Mouse (Mus musculus): ENCODE measurements around the gene Casd1. TPM values are rescaled to one million over a fixed set of nuclear protein-coding genes. Genes with fewer than 3 reads are reported as not detected.
A peak's percentile ranks its signal among the peaks of the same experiment; 100 is the strongest.

The Casd1 gene
- polyA plus RNA-seq, 1 experiment from 2014 or later: 45.3 TPM

DNA sequence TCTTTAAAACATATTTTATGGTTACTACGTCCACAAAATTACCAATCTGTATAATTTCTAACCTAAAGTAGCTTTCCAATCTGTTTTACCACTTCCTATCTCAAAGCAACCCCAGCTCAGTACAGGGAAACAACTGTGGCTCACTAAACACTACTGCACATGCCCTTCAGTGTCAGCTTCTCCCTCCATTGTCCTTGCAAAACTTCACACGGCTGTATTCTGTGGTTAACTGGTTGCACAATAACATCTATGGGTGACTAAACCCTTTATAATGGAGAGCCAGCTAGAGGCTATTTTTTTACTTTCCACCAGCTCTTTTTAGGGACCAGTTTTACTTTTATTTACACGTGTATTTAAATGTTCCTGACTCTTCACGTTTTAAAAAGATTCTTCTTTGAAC lies 12.7 kb upstream of the Casd1 start:
- 0 out of 2 replicates have a peak, but pooled peaks cover 2% of the 10 kb centered on the region for H3K27me3 ChIP-seq
- H3K9ac ChIP-seq: no peak overlapping the region
- no peak overlapping the region for H3K4me2 ChIP-seq (replicated peaks)
- no peak overlapping the region for H3K4me3 ChIP-seq
- whole genome bisulfite sequencing: 70% methylated on average over 4 of the region's 4 CpGs
- H3K9me3 ChIP-seq (replicated peaks): no peaks in the 10 kb centered on the region
- no peaks in the 10 kb centered on the region for H3K4me1 ChIP-seq
- no peak for ATAC-seq (ENCODE audit: low FRiP score)
- no peaks in the 10 kb centered on the region for H3K36me3 ChIP-seq
- H3K27ac ChIP-seq: no peak overlapping the region

DNA sequence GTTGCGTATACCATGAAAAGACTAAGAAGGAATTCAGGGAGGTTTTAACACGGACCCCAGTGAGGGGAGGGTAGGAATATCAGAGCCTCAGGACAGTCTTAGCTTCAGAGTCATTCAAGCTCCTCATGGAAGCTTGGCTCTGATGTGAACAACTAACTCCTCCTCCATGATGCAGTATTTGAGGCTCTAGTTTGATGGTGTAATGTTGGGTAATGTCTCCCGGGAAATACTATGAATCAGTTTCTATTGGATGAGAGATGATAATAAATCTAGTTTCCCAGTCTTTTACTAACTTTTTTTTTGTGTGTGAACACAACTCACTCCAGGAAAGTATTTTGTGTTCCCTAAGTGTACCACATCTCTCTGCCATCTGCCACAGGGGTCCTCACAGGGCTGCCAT lies 11.9 kb upstream of the Casd1 start:
- H3K27me3 ChIP-seq: 0 out of 2 replicates have a peak, but pooled peaks cover 2% of the 10 kb centered on the region
- no peaks in the 10 kb centered on the region for H3K9me3 ChIP-seq (replicated peaks)
- ATAC-seq (ENCODE audit: low FRiP score): no peak
- no peak overlapping the region for H3K27ac ChIP-seq
- H3K4me3 ChIP-seq: no peak overlapping the region
- no peak overlapping the region for H3K9ac ChIP-seq
- H3K4me1 ChIP-seq: no peaks in the 10 kb centered on the region
- no peak overlapping the region for H3K4me2 ChIP-seq (replicated peaks)
- 91% methylated on average over 3 of the region's 3 CpGs for WGBS
- no peaks in the 10 kb centered on the region for H3K36me3 ChIP-seq

DNA sequence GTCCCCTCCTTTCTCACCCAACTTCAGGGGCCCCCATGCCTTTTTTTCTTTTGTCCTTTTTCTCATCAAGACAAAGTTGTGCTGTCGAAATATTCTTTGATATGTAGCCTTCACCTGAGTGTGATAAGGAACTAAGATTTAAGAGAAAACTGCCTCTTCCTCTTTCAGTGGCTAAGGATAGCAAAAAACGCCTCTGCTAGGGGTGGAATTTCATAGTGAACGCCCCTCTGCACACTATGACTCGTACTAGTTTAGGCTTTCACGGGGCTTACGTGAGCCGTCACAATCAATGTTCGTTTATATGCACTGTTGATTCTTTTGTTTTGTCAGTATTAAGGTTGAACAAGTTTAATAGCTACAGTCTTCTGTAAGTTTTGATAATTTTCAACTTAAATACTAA lies 10.6 kb upstream of the Casd1 start:
- no peak overlapping the region for H3K4me3 ChIP-seq
- H3K27ac ChIP-seq: no peak overlapping the region
- H3K36me3 ChIP-seq: no peaks in the 10 kb centered on the region
- H3K4me1 ChIP-seq: no peaks in the 10 kb centered on the region
- no peak overlapping the region for H3K9ac ChIP-seq
- H3K4me2 ChIP-seq (replicated peaks): no peak overlapping the region
- 0 out of 2 replicates have a peak, but pooled peaks cover 2% of the 10 kb centered on the region for H3K27me3 ChIP-seq
- ATAC-seq (ENCODE audit: low FRiP score): no peak
- H3K9me3 ChIP-seq (replicated peaks): no peaks in the 10 kb centered on the region
- 77% methylated on average over 8 of the region's 8 CpGs for WGBS

DNA sequence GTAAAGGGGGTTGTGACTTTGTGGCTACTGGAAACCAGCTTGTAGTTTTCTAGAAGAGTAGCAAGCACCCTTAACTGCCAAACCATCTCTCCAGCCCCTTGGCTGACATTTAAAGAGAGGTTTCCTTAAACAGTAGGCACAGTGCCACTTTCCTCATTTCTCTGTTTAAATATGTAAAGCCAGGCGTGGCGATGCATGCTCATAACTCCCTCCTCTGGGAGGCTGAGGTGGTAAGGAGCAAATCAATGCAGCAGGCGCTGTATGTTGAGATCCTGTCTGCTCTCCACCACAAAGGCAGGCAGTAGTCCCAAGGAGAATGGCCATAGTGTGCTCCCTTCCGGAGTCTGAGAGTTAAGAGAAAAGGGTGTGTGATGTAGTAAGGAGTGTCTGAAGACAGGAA lies 2.9 kb upstream of the Casd1 start:
- Histone ChIP-seq H3K9ac (no peak overlapping the region), H3K4me3 (no peak overlapping the region), H3K4me2 (replicated peaks) (no peak overlapping the region), H3K4me1 (peaks cover 16% of the 10 kb centered on the region), H3K9me3 (replicated peaks) (no peaks in the 10 kb centered on the region), H3K36me3 (no peaks in the 10 kb centered on the region), H3K27me3 (no peaks in the 10 kb centered on the region), H3K27ac (no peak overlapping the region)
- 63% methylated on average over 4 of the region's 4 CpGs for WGBS
- no peak for ATAC-seq (ENCODE audit: low FRiP score)

DNA sequence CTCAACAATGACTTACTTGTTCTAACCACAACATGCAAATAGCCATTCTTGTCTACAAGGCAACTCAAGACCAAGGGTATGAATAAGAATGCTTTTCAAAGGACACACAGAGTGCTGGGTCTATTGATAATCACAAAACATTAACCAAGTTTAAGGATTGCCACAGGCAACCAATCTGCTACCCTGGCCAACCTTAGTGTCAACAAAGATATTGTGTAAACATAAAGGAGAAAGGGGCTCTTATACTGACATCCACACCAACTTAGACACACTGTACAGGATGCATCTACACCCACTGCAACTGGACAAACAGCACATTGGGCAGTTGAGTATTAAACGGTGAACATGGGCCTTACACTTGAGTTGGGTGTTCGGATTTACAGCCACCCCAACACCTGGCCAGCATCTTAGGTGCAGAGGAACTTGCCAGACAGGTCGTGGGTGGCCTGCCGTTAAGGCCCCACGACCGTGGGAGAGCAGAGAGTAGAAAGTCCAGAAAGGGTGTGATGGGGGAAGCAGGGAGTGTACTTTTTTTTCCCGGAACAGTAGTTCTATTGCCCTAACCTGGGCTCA lies 468 bp upstream of the Casd1 start:
- H3K36me3 ChIP-seq: no peaks in the 10 kb centered on the region
- peaks cover 20% of the 10 kb centered on the region for H3K4me1 ChIP-seq
- peak overlapping the region; percentile 96 for H3K27ac ChIP-seq
- no peaks in the 10 kb centered on the region for H3K9me3 ChIP-seq (replicated peaks)
- H3K4me2 ChIP-seq (replicated peaks): peak overlapping the region; percentile 76
- H3K9ac ChIP-seq: peak overlapping the region; percentile 96
- peak overlapping the region; percentile 83 for H3K4me3 ChIP-seq
- 36% methylated on average over 7 of the region's 7 CpGs for WGBS
- ATAC-seq (ENCODE audit: low FRiP score): peak; percentile 39
- no peaks in the 10 kb centered on the region for H3K27me3 ChIP-seq

DNA sequence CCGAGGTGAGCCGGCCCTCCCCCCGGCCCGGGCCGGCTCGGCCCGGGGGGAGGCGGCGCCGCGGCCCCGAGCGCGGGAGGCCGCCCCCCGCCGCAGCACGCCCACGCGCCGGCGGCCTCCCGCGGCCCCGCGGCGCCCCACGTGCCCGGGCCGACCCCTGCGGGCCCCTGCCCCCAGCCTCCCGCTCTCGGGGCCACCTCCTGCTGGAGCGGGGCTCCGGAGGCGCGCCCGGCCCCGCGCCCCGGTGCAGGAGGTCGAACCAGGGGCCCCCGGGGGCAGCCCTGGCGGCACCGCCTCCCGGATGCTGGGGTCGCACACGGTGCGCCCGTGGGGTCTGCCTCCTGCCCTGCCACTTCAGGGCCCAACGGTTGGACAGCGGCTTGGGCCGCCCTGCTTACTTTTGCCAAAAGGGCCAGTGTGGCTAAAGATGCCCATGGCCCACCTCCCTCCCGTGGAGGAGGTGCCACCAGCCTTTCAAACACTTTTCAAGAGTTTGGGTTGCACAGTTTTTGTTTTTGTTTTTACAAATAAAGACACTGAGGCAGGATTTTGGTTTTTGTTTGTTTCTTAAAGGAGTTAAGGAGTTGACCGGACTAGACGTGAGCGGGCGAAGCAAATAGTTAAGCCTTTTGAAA lies 775 bp downstream of the Casd1 start:
- 5% methylated on average over 40 of the region's 58 CpGs for WGBS
- Histone ChIP-seq H3K27me3 (no peaks in the 10 kb centered on the region), H3K9me3 (replicated peaks) (no peaks in the 10 kb centered on the region), H3K4me2 (replicated peaks) (peak overlapping the region; percentile 76), H3K36me3 (no peaks in the 10 kb centered on the region), H3K4me1 (peaks cover 20% of the 10 kb centered on the region), H3K4me3 (peak overlapping the region; percentile 83), H3K27ac (peak overlapping the region; percentile 96), H3K9ac (peak overlapping the region; percentile 96)
- peak; percentile 67 for ATAC-seq (ENCODE audit: low FRiP score)

DNA sequence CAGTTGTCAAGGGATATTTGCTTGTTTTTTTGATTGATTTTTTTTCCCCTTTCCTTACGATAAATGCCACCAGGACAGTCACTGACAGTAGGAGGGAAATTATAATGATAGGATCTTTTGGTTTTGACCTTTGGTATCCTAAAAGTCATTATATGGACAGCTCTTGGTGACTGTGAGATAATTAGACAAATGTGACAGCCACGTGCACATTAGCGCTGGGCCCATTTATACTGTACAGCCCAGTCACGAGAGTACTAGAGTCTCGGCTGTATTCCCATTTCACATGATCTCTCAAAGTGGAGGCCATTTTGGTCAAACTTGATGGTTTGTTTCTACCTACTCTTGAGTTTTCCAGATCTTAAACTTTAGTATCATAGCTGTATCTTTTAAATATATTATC lies 1.4 kb downstream of the Casd1 start:
- H3K4me1 ChIP-seq: peaks cover 22% of the 10 kb centered on the region
- peak overlapping the region; percentile 96; the same call in 1 of the 2 replicates for H3K27ac ChIP-seq
- H3K4me2 ChIP-seq (replicated peaks): peak overlapping the region; percentile 76
- no peaks in the 10 kb centered on the region for H3K9me3 ChIP-seq (replicated peaks)
- no peaks in the 10 kb centered on the region for H3K27me3 ChIP-seq
- 54% methylated on average over 5 of the region's 5 CpGs for WGBS
- H3K4me3 ChIP-seq: peak overlapping the region; percentile 83
- ATAC-seq (ENCODE audit: low FRiP score): no peak
- H3K9ac ChIP-seq: peak overlapping the region; percentile 96; the same call in 1 of the 2 replicates
- H3K36me3 ChIP-seq: no peaks in the 10 kb centered on the region

DNA sequence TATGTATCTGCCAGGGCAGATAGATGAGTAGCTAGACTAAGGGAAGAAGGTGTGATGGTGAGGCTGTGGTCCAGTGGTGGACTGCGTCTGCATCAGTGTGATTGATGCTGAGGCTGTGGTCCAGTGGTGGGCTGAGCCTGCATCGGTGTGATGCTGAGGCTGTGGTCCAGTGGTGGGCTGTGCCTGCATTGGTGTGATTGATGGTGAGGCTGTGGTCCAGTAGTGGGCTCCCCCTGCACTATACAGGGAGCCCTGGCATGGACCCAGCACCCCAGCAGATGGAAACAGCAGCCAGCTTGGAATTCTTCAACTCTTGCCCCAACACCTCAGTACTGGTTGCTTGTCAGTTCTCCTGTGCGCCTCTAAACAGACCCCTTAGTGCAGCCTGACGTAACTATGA lies 5.8 kb downstream of the Casd1 start:
- no peak for ATAC-seq (ENCODE audit: low FRiP score)
- Histone ChIP-seq H3K36me3 (0 out of 2 replicates have a peak, but pooled peaks cover 3% of the 10 kb centered on the region), H3K9ac (no peak overlapping the region), H3K4me3 (no peak overlapping the region), H3K9me3 (replicated peaks) (no peaks in the 10 kb centered on the region), H3K27me3 (no peaks in the 10 kb centered on the region), H3K27ac (no peak overlapping the region), H3K4me1 (peaks cover 13% of the 10 kb centered on the region), H3K4me2 (replicated peaks) (no peak overlapping the region)
- WGBS: 89% methylated on average over 4 of the region's 4 CpGs

DNA sequence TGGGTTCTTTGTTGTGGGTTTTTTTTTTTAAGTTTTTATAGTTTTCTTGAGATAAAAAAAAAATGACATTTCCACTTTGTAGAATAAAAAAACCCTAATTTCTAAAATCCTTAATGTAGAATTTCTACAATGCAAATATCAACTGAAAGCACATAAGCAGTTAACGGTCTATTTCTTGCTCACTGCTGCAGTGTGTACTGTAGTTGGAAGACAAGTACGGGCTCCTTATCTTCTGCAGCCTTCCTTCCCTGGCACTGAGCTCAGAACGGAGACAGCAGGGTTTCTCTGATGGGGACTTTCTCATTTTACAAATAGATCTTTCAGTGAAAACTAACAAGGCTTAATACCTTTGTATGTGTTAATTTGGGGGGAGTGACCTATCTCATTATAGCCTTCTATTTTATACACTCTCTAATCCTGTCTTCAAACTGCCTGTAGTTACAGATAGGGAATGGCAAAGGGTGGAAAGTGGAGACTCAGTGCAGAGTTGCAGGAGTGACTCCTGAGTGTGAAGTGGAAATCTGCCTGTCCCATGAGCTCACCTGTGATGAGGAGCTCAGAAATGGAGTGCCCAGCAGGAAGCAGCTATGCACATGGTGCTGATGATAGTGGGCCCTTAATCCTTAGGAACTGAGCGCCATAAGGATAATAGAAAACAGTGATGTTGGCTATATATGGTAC lies 9.7 kb downstream of the Casd1 start:
- 92% methylated on average over 4 of the region's 4 CpGs for WGBS
- Histone ChIP-seq H3K27me3 (no peaks in the 10 kb centered on the region), H3K9ac (no peak overlapping the region), H3K27ac (no peak overlapping the region), H3K4me1 (peaks cover 4% of the 10 kb centered on the region), H3K4me3 (no peak overlapping the region), H3K36me3 (peaks cover 8% of the 10 kb centered on the region), H3K4me2 (replicated peaks) (no peak overlapping the region), H3K9me3 (replicated peaks) (no peaks in the 10 kb centered on the region)
- ATAC-seq (ENCODE audit: low FRiP score): no peak

DNA sequence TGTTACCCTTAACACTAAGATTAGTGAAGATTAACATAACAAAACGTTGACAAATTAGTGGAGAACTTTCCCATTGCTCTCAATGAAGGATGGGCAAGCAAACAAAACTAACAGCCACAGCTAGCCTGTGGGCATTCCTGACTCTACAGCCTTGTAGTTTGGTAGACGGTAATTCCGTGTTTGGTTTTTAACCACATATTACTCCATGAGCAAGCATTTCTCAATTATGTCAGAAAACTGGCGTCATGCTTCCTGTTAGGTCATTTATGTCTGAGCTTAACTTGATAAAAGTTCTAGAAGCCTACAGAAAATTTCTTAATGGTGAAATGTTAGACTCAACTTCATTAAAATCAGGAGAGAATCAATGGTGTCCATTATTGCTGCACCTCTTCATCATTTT lies 11.2 kb downstream of the Casd1 start:
- H3K4me2 ChIP-seq (replicated peaks): no peak overlapping the region
- no peak for ATAC-seq (ENCODE audit: low FRiP score)
- no peaks in the 10 kb centered on the region; the same call in 1 of the 2 replicates for H3K4me1 ChIP-seq
- H3K4me3 ChIP-seq: no peak overlapping the region
- H3K9ac ChIP-seq: no peak overlapping the region
- no peaks in the 10 kb centered on the region for H3K27me3 ChIP-seq
- H3K36me3 ChIP-seq: peaks cover 8% of the 10 kb centered on the region
- no peaks in the 10 kb centered on the region for H3K9me3 ChIP-seq (replicated peaks)
- H3K27ac ChIP-seq: no peak overlapping the region
- WGBS: 89% methylated on average over 4 of the region's 4 CpGs

DNA sequence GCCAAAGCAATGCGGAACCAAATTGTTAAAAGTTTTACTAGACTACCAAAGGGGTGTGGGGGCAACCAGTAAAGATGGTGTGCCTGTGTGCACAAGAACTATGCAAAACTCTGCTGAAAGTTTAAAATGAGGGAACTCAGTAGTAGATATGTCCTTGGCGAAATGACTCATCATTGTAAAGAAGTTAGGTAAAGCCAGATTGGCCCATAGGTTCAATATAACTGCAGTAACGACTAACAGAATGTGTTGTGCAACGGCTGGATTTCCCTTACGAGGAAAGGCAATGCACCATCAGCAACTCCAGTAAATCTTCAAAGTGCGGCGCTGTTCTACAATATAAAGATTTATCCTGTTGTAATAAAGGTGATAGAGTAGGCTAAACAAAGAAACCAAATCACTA lies 11.8 kb downstream of the Casd1 start:
- no peaks in the 10 kb centered on the region for H3K9me3 ChIP-seq (replicated peaks)
- H3K27me3 ChIP-seq: no peaks in the 10 kb centered on the region
- H3K9ac ChIP-seq: no peak overlapping the region
- no peak overlapping the region for H3K27ac ChIP-seq
- over 99% methylated on average over 7 of the region's 7 CpGs for WGBS
- ATAC-seq (ENCODE audit: low FRiP score): no peak
- no peaks in the 10 kb centered on the region; the same call in 1 of the 2 replicates for H3K4me1 ChIP-seq
- no peak overlapping the region for H3K4me2 ChIP-seq (replicated peaks)
- H3K4me3 ChIP-seq: no peak overlapping the region
- H3K36me3 ChIP-seq: peaks cover 8% of the 10 kb centered on the region

DNA sequence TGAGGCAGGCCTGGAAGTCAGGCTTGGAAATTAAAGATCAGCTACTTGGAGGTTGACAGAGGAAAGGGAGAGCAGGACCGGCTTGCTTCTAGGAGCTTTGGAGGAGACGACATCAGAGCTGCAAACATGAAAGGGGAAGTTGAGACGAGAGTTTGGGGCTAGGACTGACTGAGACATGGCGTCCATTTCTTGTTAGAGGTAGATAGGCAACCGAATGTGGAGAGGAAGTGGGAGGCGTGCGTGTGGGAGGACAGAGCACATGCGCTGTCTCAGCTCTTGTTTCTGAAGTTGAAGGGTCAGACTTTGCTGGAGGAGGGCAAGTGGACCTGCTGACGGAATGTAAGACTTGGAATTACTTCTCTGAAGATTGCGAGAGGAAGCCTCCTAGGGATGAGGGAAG lies 17.3 kb downstream of the Casd1 start:
- Histone ChIP-seq H3K27ac (no peak overlapping the region), H3K9me3 (replicated peaks) (no peaks in the 10 kb centered on the region), H3K36me3 (peaks cover 8% of the 10 kb centered on the region), H3K4me3 (no peak overlapping the region), H3K9ac (no peak overlapping the region), H3K4me1 (no peaks in the 10 kb centered on the region), H3K4me2 (replicated peaks) (no peak overlapping the region), H3K27me3 (no peaks in the 10 kb centered on the region)
- no peak for ATAC-seq (ENCODE audit: low FRiP score)
- WGBS: 80% methylated on average over 10 of the region's 10 CpGs
